Mouse (Mus musculus): ENCODE measurements around the gene Polr2c.
"Not testable (repeated sequence)": the region's sequence is repeated elsewhere in the genome, so short reads cannot be mapped to it uniquely, and the experiment has no call there.

Gene Polr2c

DNA sequence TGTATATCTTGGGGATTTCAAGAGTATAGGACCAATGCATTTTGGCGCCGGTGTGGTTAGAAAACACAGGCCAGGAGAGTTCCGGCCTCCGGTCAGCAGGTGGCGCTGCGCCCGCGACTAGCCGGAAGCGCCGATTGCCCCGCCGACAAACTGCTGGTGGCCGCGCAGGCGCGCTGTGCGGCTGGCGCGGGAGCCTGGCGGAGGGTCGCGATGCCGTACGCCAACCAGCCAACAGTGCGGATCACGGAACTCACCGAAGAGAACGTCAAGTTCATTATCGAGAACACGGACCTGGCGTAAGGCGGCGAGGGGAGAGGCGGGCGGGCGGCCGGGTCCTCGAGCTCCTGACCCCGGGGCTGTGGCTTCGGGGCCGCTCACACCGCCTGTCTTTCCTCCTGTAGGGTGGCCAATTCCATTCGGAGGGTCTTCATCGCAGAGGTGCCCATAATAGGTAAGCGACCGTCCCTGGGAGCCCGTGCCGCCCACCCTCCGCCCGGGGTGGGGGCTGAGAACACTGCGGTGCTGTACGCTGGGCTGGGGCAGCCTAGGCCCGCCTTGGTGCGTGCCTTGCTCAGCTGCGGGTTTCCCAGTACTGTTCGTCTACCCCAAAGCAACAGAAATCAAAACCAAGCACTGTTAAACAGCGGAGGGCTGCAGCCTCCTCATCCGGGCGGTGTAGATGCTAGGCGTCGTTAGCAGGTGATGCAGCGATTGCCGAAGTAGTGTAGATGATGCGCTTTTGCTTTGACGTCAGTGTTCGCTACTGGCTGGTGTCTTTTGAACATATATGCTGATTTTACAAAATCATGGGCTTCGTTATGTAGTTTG is at the start of gene Polr2c:
Polr2c (plus strand) TSS at position 105 of the 828 bp plus-strand sequence.
- DNase-seq = peak; percentile 78 to 91

DNA sequence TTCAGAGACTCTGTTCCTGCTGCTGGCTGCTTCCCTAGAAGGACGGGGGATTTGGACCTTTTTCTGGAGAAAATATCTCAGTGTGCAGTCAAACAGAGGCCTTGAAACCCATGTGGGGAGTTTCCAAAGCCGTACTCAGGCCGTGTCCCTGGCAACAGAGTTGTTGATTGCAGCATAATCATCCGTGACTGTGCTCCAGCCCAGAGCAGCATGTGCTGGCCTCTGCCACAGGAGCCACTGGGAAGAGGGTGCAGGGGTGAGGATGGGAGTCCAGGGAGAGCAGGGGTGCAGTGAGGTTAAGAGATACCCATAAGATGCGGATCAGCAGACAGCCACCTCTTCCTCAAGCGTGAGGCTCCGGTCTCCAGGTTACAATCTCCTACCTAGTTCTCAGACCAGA is 49.7 kb upstream of the Polr2c start:
- no peak for DNase-seq

DNA sequence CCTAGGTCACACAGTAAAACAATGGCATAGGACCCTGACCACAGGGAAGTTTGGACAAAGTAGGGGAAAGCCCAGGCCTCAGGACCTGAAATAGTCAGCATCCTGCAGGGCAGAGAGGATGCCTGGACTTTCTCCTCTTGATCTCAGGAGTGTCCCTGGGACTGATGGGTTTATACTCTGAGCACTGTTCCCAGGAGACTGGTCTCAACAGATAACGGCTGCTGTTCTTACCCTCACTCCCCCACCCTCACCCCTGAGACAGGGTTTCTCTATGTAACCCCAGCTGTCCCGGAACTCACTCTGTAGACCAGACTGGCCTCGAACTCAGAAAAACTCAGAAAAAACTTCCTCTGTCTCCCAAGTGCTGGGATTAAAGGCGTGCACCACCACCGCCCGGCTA is 48.9 kb upstream of the Polr2c start:
- DNase-seq = no peak

DNA sequence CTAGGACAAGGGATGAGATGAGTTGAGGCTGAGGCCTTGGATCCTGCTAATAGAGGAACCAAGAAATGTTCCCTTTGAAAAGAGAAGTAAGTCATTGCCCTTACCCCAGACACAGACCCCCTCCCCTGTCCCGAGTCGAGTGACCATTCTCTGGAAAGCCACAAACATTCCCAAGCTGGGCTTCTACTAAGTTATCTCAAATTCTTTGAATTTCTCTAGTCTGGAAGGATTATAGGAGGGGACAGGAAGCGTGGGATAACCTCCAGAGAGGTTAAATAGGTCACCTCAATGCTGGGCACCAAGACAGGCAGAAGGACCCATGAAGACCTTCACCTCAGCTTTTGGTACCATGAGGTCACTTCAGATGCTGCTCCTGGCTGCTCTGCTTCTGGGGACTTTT is 47.1 kb upstream of the Polr2c start, which contains the start of gene Ccl17:
Ccl17 (plus strand) TSS at position 301 of the 400 bp plus-strand sequence.
- DNase-seq = no peak

DNA sequence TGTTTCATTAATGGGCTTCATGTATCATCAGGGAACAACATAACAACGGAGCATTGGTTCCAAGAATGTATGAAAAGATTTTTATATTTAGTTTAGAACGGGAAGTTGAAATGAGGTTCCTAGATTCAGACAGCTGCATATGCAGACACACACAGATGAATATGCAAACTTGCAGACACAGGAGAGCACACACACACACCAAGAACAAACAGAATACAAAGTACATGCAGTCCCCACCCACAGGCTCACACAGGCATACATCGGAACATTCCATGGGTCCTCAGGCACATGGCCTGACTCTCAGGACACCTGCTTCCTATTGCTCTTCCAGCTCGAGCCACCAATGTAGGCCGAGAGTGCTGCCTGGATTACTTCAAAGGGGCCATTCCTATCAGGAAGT is 46.4 kb upstream of the Polr2c start:
- DNase-seq = no peak

DNA sequence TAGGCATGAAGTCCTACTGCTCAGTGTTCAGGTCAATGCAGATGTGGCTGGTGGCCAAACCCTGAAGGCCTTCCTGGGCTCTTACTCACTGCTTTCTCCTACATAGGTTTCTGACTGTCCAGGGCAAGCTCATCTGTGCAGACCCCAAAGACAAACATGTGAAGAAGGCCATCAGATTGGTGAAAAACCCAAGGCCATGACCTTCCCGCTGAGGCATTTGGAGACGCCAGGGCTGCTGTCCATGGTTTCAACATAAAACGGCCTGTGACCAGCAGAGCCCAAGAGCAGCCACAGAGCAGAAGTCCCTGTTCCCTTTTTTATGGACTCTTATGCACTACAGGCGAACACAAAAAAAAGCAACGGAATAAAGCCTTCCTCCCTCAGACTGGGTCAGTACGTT is 45.6 kb upstream of the Polr2c start:
- no peak for DNase-seq

DNA sequence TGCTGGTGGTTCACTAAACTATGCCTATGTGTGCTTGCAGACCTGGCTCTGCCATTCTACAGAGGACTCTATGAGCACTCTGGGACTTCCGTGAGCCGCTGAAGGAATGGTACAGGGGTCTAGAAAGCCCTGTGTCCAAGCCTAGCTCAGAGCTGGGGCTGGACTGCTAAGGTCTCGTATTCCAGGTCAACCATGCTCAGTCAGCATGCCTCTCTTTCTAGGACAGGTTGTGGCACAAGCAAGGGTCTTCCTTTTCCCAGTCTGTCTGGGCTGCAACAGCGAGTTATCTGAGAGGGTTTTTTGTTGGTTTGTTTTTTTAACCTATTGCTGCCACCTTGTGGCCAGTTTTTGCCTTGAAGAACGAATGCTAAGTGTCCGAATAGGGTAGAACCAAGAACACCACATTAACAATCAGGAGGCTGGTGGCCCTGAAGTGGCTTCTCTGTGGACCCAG is 44.6 kb upstream of the Polr2c start:
- DNase-seq = peak; percentile 38 to 80

DNA sequence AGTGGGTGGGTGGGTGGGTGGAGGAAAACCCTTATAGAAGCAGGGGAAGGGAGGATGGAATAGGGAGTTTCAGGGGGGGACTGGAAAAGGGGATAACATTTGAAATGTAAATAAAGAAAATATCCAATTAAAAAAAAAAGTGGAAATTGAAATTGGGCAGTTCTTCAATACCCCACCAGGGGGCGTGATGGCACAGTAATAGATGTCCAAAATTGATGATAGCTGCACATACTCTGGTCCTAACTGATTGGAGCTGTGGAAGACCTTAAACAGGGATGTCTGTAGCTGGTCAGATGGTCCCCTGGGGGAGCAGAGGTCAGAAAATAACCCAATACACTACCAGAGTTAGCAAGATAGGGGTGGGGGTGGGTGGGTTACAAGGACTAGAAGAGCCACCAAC is 42.7 kb upstream of the Polr2c start:
- peak in 1 of 2 experiments; percentile 37 for DNase-seq

DNA sequence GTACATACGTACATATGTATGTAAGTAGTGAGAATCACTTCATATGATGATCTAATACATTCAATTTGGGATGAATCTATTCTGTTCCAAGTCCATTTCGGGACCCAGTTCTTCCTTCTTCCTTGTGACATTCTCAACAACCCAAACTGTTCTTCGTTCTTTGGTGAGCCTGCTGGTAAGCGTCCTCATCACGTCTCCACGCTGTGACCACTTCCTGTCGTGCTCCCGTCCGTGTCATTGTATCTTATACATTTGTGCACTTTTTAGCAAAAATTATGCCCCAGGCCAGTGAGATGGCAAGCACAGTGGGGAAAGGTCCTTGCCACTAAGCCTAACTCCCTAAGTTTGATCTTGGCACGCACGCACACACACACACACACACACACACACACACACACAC is 39.3 kb upstream of the Polr2c start:
- DNase-seq = no peak

DNA sequence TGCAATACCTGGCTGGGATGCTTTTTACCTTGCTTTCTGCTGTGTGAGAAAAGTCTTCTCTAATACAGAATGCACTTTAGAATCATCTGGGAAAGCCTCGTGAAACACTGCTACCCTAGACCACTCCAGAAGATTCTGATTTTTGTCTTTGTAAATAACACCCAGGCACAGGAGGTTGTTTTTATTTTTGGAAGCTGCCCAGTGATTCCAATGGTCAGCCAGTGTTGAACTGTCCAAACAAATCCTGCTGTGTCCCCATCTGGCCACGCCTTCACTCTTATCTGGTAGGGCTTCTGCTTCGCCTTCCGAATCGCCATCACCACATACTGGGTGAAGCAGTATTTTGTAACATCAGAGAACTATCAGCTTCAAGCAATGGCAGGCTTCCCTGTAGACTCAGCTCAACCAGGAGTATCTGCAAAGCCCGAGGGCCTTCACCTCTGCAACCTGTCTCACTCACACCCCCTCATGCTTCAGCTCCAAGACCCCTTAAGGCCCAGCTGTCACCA is 37.5 kb upstream of the Polr2c start:
- no peak for DNase-seq

DNA sequence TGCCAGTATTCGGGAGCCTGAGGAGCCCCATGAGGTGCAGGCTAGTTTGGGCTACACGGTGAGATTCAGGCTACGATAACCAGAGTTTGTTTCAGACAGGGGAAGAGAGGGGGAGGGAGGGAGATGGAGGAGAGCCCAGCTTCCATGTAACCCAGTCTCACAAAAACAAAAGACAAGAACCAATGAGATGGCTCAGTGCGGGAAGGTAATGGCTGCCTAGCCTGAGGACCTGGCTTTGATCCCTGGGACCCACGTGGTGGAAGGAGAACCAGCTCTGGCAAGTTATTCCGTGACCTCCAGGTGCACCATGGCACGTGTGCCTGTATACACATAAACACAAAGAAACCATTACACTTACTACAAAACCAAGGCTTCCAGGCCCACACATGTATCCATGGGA is 36.7 kb upstream of the Polr2c start:
- DNase-seq = no peak

DNA sequence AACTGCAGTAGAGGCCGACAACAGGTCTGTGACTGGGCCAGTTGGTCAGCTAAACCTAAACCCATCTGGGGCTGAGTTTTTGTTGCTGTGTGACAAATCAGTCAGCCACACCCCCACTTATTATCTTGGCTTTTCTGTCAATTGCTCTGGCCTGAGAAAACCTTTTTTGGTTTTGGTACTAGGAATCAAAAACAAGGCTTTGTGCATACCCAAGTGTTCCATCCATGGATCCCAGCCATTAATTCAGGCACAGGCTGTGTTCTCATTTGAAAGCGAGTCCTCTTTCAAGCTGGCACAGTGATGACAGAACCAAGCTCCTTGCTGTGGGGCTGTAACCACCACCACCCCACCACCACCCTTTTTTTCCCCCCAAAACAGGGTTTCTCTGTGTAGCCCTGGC is 35.9 kb upstream of the Polr2c start:
- DNase-seq = no peak

DNA sequence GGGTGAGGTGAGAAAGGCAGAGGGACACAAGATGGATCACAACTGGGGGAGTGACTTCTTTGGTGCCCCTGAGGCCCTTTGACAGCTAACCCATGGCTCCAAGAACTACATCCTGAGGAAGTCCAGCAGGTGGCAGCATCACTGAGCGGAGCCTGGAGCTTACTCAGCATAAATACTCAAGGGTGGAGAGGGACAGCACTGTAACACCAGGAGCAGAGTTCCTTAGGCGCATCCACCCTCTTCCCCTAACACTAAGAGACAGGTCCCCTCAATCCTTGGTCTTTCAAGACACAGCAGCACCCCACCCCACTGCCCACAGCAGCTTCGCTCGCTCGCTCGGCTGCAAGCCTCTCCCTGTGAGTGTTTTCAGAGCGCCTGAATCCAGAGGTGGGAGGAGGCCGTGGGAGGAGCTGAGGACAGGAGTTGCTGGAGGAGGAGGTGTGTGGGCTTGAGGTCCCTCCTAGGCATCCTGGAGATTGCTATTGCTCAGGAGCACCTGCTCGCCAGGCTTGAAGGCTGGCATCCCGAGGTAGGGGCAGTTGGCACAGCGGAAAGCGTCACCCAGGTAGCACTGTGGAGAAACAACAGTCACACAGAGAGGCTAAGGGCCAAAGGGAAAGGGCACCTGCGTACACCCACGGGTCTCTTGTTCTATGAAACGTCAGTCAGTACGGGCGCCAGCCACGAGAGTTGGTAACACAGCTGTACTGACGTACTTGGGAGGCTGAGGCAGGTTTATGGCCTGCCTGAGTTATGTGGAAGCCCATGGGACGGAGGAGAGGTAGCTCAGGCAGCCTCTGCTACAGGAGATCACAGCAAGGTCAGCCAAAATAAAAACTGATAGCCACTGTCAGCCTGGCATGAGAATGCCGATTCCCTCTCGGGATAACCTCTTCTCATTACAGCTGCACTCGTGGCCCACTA is 34.4 kb upstream of the Polr2c start:
- peak in 1 of 2 experiments; percentile 41 for DNase-seq

DNA sequence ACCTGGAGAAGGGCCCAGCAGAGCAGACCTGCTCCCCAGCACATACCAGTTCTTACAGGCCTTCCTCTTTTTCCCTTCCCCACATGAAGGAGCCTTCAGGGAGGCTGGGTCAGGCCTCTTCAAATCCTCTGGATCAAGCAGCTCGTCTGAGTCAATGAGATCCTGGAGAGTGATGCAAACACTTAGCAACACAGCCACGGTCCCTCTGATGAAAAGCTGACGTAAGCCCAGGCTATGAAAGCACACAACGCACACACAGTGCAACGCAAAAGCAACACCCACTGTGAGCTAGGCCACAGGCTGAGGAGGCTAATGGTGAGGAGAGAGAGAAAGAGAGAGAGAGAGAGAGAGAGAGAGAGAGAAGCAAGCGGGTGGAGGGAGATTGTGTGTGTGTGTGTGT is 32.1 kb upstream of the Polr2c start:
- DNase-seq = no peak

DNA sequence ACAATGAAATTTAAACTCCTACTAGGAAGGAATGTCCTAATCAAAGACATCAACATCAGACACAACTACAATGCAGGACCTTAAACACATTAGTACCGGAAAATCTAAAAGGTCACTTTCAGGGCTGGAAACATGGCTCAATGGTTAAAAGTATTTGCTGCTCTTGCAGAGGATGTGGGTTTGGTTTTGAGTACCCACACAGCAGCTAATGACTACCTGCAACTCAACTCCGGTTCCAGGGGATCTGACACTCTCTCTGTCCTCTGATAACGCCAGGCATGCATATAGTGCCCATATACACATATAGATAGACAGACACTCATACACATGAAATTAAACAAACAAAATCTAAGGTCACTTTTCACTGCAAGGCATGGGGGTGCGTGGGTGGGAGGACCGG is 31.0 kb upstream of the Polr2c start:
- DNase-seq = no peak

DNA sequence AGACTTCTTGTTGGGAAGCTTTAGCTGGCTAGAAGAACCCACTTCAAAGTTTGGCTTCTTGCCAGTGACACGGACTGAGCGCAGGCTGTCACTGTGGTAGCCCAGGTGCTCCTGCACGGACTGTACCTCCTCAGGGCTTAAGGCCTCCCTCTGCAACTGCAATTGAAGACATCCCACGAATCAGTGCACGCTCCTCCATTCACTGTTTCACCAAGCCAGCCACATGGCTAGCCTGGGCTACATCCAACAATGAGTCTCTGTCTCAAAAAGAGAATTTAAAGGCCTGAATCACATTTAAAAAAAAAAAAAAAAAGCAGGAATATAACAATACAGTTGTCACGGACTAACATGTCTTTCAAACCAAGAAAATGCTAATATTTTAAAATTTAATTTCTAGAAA is 29.0 kb upstream of the Polr2c start:
- DNase-seq = no peak

DNA sequence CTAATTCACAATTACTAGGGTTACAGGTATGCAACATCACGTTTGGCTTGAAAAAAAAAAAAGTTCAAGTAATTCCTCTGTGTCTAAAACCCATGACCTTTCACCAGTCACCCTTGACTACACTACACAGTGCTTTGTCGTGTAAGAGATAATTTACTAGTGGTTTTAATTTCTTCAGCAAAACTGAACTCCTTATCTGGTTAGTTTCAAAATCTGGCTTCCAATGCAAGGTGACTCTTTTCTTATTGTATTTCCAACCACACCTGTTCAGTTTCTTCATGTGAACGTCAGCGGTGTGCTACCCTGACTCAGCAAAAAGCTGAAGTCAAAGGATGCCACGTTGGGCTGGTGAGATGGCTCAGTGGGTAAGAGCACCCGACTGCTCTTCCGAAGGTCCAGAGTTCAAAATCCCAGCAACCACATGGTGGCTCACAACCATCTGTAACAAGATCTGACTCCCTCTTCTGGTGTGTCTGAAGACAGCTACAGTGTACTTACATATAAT is 23.3 kb upstream of the Polr2c start:
- DNase-seq = not testable (repeated sequence)

DNA sequence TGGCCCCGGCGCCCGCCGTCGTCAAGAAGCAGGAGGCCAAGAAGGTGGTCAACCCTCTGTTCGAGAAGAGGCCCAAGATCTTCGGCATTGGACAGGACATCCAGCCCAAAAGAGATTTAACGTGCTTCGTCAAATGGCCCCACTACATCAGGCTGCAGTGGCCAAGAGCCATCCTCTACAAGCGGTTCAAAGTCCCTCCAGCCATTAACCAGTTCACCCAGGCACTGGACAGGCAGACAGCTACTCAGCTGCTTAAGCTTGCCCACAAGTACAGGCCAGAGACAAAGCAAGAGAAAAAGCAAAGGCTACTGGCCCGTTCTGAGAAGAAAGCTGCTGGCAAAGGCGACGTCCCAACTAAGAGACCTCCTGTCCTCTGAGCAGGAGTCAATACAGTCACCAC is 21.5 kb upstream of the Polr2c start:
- not testable (repeated sequence) for DNase-seq

DNA sequence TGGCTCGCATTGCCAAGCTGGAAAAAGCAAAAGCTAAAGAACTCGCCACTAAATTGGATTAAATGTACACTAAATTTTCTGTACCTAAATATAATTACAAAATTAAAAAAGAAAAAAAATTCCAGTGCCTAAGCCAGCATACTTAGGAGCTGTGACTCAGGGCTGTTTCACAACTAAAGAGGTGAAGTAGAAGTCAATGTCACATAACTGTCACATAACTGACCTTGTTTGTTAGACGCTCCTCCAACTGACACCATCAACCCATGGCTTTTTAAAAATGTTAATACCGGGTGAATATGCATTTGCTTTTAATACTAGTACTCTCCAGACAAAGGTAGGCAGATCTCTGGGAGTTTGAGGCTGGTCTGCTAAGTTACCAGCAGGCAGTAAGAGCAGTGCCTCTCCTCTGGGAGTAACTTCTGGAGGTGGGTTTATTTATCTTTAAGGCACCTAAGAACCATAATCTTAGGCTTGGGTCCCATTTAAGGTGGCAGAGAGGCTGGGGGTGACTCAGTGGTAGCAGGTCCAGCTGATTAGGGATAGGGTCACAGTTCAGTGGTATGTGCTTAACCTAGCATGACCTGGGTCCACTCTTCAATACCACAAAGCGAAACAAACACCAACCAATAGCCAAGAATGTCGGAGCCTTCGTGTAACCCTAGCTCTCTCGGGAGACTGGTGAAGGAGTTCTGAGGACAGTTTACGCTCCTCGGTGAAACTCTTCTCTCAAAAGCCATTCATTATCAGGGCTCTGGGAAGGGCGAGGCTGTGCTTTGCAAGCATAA is 20.6 kb upstream of the Polr2c start:
- DNase-seq = no peak

DNA sequence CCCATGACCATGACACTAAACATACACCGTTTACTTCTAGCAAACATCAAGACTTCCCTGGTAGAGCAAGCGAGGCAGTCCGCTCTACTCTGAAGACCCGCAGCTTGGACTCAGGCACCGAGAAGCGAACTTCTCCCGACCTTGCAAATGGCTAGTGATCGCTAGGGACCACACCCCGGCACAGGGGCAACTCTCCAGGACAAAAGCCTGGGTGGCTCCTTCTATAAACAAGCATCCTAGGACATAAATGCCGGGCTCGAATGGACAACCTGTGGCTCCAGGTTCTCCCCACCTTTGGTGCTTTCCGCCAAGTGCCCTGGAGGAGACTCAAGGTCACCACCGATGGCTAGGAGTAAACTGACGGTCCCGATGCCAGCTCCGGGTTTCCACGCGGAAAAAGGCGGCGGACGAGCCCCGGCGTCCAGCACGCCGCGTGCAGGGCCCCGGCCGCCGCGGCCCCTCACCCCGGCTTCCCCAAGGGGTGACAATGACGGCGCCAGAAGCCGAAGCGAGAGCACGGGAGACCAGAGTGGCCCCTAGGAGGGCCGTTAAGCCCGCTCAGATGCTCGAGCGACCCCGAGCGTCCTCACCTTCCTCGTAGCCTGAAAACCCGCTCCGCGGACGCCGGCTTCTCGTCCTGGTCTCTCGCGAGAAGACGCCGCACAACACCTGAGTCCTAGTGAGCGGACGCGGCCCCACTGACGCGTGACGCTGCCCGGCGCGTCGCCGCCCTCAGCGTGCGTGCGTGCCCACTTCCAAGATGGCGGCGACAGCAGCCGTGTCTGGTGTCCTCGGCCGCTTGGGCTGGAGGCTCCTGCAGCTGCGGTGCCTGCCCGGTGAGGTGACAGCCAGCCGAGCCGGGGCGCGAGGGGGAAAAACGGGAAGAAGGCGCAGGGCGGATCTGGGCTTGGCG is 19.3 kb upstream of the Polr2c start, which contains the start of the genes Coq9 and Ciapin1:
Coq9 (plus strand) TSS at position 660 of the 913 bp plus-strand sequence.
Ciapin1 (minus strand) TSS at position 697 of the 913 bp plus-strand sequence.
- DNase-seq = peak; percentile 90 to 93

DNA sequence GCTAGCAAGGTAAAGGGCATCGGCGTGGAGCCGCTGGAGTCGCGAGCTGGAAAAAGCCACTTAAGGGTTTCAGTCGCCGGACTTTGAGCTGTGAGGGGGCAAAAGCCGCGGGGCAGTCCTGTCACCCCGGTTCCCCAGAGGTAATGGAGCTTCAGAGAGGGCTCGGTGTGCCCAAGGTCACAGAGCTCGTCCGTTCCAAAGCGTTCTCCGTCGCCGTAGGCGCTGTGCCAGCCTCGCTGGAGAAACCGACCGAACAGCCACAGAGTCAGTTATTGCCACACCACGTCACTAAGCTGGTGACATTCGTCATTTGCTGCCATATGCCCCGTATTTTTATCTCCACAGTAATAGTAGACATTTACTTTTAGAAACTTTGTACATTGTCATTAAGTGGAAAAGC is 18.6 kb upstream of the Polr2c start:
- no peak for DNase-seq

Measured in spleen, adult 18-20 months (tissue).